Mouse (Mus musculus) adrenal gland, postnatal 25 days (tissue): Measurements from ENCODE around the gene Guca2b. TPM values are rescaled to one million over a fixed set of nuclear protein-coding genes. Genes with fewer than 3 reads are reported as not detected.
A peak's percentile ranks its signal among the peaks of the same experiment; 100 is the strongest.

Experiments
- DNase-seq: peaks from one replicate; pipeline ENCODE4 v3.0.0; 2021; ENCODE audit warnings: mixed read lengths
- long read RNA-seq: library from polyadenylated mRNA; stranded (forward); transcript quantifications from one replicate; pipeline ENCODE4 v2.0.0, GENCODE M21; 2021
- total RNA-seq: library from RNA; stranded (reverse); gene quantifications from 2 replicates; pipeline ENCODE4 v1.2.3, GENCODE M21; 2021

The Guca2b gene
- not detected in 2 replicates for total RNA-seq
- long read RNA-seq: 0 reads

GRCm38 (mm10) chr4:119658731-119659130 is at the start of gene Guca2b:
Gene Guca2b, minus strand, starts transcription at chr4:119658954.
- no peak for DNase-seq

GRCm38 (mm10) chr4:119707751-119708150 is 49.0 kb upstream of the Guca2b start:
- DNase-seq: no peak

- DNase-seq: no peak
Measured at GRCm38 (mm10) chr4:119707326-119707725, 48.6 kb upstream of the Guca2b start.

- DNase-seq: no peak
Measured at GRCm38 (mm10) chr4:119703965-119704364, 45.2 kb upstream of the Guca2b start.

GRCm38 (mm10) chr4:119701269-119701954 is 42.7 kb upstream of the Guca2b start:
- no peak for DNase-seq

GRCm38 (mm10) chr4:119698339-119698738 is 39.6 kb upstream of the Guca2b start:
- no peak for DNase-seq

- no peak for DNase-seq
Measured at GRCm38 (mm10) chr4:119685746-119686145, 27.0 kb upstream of the Guca2b start.

- DNase-seq: no peak
Measured at GRCm38 (mm10) chr4:119682596-119682995, 23.8 kb upstream of the Guca2b start.

- DNase-seq: no peak
Measured at GRCm38 (mm10) chr4:119672685-119673084, 13.9 kb upstream of the Guca2b start.

GRCm38 (mm10) chr4:119671164-119671563 is 12.4 kb upstream of the Guca2b start:
- DNase-seq: no peak

- no peak for DNase-seq
Measured at GRCm38 (mm10) chr4:119670736-119671135, 12.0 kb upstream of the Guca2b start.

GRCm38 (mm10) chr4:119670210-119670555 is 11.4 kb upstream of the Guca2b start:
- no peak for DNase-seq

- no peak for DNase-seq
Measured at GRCm38 (mm10) chr4:119669356-119670209, 10.8 kb upstream of the Guca2b start.

GRCm38 (mm10) chr4:119668596-119668995 is 9.8 kb upstream of the Guca2b start:
- no peak for DNase-seq

- DNase-seq: no peak
Measured at GRCm38 (mm10) chr4:119668185-119668584, 9.4 kb upstream of the Guca2b start.

- peak; percentile 42 for DNase-seq
Measured at GRCm38 (mm10) chr4:119667454-119667853, 8.7 kb upstream of the Guca2b start.

- no peak for DNase-seq
Measured at GRCm38 (mm10) chr4:119666116-119666515, 7.4 kb upstream of the Guca2b start.

- no peak for DNase-seq
Measured at GRCm38 (mm10) chr4:119665166-119665565, 6.4 kb upstream of the Guca2b start.

GRCm38 (mm10) chr4:119663409-119664095 is 4.8 kb upstream of the Guca2b start:
- DNase-seq: no peak

GRCm38 (mm10) chr4:119662976-119663375 is 4.2 kb upstream of the Guca2b start:
- DNase-seq: peak; percentile 53

GRCm38 (mm10) chr4:119662151-119662550 is 3.4 kb upstream of the Guca2b start:
- no peak for DNase-seq

GRCm38 (mm10) chr4:119660007-119660406 is 1.3 kb upstream of the Guca2b start:
- no peak for DNase-seq

GRCm38 (mm10) chr4:119658246-119658645 is 508 bp downstream of the Guca2b start:
- DNase-seq: no peak
